Mouse (Mus musculus) liver, embryonic 14.5 days (tissue): ENCODE data around the gene Fancd2os. TPM values are rescaled to one million over a fixed set of nuclear protein-coding genes. Genes with fewer than 3 reads are reported as not detected.
A peak's percentile ranks its signal among the peaks of the same experiment; 100 is the strongest.

Experiments used
- ATAC-seq: fragments of 200-750 bp; cut with Nextera tagmentation; 2 replicates; pipeline ENCODE4 v1.8.0; 2017; ENCODE audit warnings: moderate number of reproducible peaks, mild to moderate bottlenecking, moderate library complexity; ENCODE audit not compliant: insufficient read depth
- DNase-seq, 3 experiments: peaks; one replicate each; pipeline ENCODE4 v3.0.0-alpha.2; 2012 to 2013; ENCODE audit warnings: low read depth in 3 of 3, low spot score in 3 of 3
- H3K27ac ChIP-seq: fragments of 300-500 bp; sonication (generic); 2 replicates; pipeline ENCODE4 v1.5.1; 2014; ENCODE audit warnings: moderate library complexity, mild to moderate bottlenecking, control low read depth, inconsistent platforms
- H3K27me3 ChIP-seq: fragments of 300-500 bp; sonication (generic); 2 replicates; pipeline ENCODE4 v1.6.1; 2014; ENCODE audit warnings: mild to moderate bottlenecking, low read length, moderate library complexity; ENCODE audit not compliant: control insufficient read depth, insufficient read depth
- H3K36me3 ChIP-seq: fragments of 300-500 bp; sonication (generic); replicated peaks from 2 replicates; pipeline ENCODE4 v1.6.1; 2014; ENCODE audit warnings: low read depth; ENCODE audit not compliant: control insufficient read depth, insufficient read depth
- H3K4me1 ChIP-seq, 2 experiments: fragments of 200-500 bp in 1 of 2; fragments of 300-500 bp in 1 of 2; sonication (generic) in 1 of 2; replicated peaks; 2 replicates each; pipeline ENCODE4 v1.6.1; 2012 to 2014; ENCODE audit warnings: antibody characterized with exemption in 1 of 2, inconsistent platforms in 1 of 2, low read length in 1 of 2; ENCODE audit not compliant: control insufficient read depth in 2 of 2, insufficient read depth in 2 of 2
- H3K4me2 ChIP-seq: fragments of 300-500 bp; sonication (generic); 2 replicates; pipeline ENCODE4 v1.6.1; 2014; ENCODE audit warnings: low read depth, mild to moderate bottlenecking, control low read depth, moderate library complexity
- H3K4me3 ChIP-seq, 2 experiments: fragments of 200-500 bp in 1 of 2; fragments of 300-500 bp in 1 of 2; sonication (generic) in 1 of 2; 2 replicates each; pipeline ENCODE4 v1.5.1; 2012 to 2014; ENCODE audit warnings: low read depth in 2 of 2, low read length in 2 of 2, mild to moderate bottlenecking in 2 of 2, control low read depth in 1 of 2, inconsistent platforms in 1 of 2, moderate library complexity in 1 of 2; ENCODE audit not compliant: insufficient read depth in 1 of 2
- H3K9ac ChIP-seq: fragments of 300-500 bp; sonication (generic); replicated peaks from 2 replicates; pipeline ENCODE4 v1.6.1; 2014; ENCODE audit warnings: mild to moderate bottlenecking, control low read depth, moderate library complexity
- H3K9me3 ChIP-seq: fragments of 300-500 bp; sonication (generic); 2 replicates; pipeline ENCODE4 v1.6.1; 2016; ENCODE audit warnings: low read length, mixed read lengths; ENCODE audit not compliant: control insufficient read depth
- CTCF ChIP-seq: IDR thresholded peaks from 2 replicates; pipeline ENCODE4 v1.5.1; 2016; ENCODE audit warnings: antibody characterized with exemption, low read depth, control low read depth
- EP300 ChIP-seq: IDR thresholded peaks from 2 replicates; pipeline ENCODE4 v1.6.1; 2016; ENCODE audit warnings: antibody characterized with exemption, low read depth
- WGBS: fragments of 180-500 bp; shearing (Covaris S2); extraction: QIAGEN DNeasy Blood & Tissue Kit; methylation state at CpG from one replicate; pipeline ENCODE4 v1.1.7; 2014; ENCODE audit not compliant: insufficient replicate concordance; 5-methylcytosine and 5-hydroxymethylcytosine counted together
- polyA plus RNA-seq, 2 experiments: library from polyadenylated mRNA; depleted of rRNA in 1 of 2; stranded (reverse) in 1 of 2; unstranded in 1 of 2; fragments of >200 nt; fragmentation: Nextera tagmentation in 1 of 2; extraction: Ambion mirVana in 1 of 2; gene quantifications; 2 replicates each; pipeline versions ENCODE4 v1.2.1 to v1.2.3; 2012 to 2014

The Fancd2os gene
- polyA plus RNA-seq, 2 experiments: 0.04 to 0.14 TPM

- Histone ChIP-seq H3K27me3 (no peaks in the 10 kb centered on the region), H3K4me2 (no peak overlapping the region), H3K27ac (no peak overlapping the region), H3K4me3 (no peak overlapping the region), H3K4me1 (peaks cover 6 to 15% of the 10 kb centered on the region in 2 experiments), H3K36me3 (no peaks in the 10 kb centered on the region; the same call in 1 of the 2 replicates), H3K9me3 (no peaks in the 10 kb centered on the region), H3K9ac (no peak overlapping the region)
- 64% methylated on average over 4 of the region's 4 CpGs for WGBS
- DNase-seq (no peak), ATAC-seq (no peak)
- TF ChIP-seq CTCF (no peak), EP300 (no peak)
Observed at GRCm38 (mm10) chr6:113643021-113643420, 42.5 kb upstream of the Fancd2os start.

GRCm38 (mm10) chr6:113642605-113643004 is 42.1 kb upstream of the Fancd2os start:
- TF ChIP-seq EP300: no peak
- no peak for TF ChIP-seq CTCF

GRCm38 (mm10) chr6:113639201-113639600 is 38.7 kb upstream of the Fancd2os start:
- TF ChIP-seq CTCF: no peak
- TF ChIP-seq EP300: no peak
- Histone ChIP-seq H3K9me3 (no peaks in the 10 kb centered on the region), H3K36me3 (no peaks in the 10 kb centered on the region), H3K27ac (peak overlapping the region; percentile 9), H3K4me1 (peaks cover 6 to 15% of the 10 kb centered on the region in 2 experiments), H3K9ac (peak overlapping the region; percentile 19; the same call in 1 of the 2 replicates), H3K4me3 (peak overlapping the region; percentile 26 to 62; a peak in 3 of 4 replicates), H3K27me3 (no peaks in the 10 kb centered on the region), H3K4me2 (peak overlapping the region; percentile 72)
- 66% methylated on average over 4 of the region's 4 CpGs for WGBS
- no peak for DNase-seq
- no peak for ATAC-seq

More at GRCm38 (mm10) chr6:113642605-113643004, 42.1 kb upstream of the Fancd2os start:
- H3K36me3 ChIP-seq: no peaks in the 10 kb centered on the region
- peaks cover 6 to 15% of the 10 kb centered on the region in 2 experiments for H3K4me1 ChIP-seq
- H3K4me2 ChIP-seq: no peak overlapping the region
- WGBS: 75% methylated on average over 8 of the region's 8 CpGs
- no peak for ATAC-seq
- no peak overlapping the region for H3K4me3 ChIP-seq
- no peak for DNase-seq
- H3K9me3 ChIP-seq: no peaks in the 10 kb centered on the region
- no peak overlapping the region for H3K9ac ChIP-seq
- H3K27me3 ChIP-seq: no peaks in the 10 kb centered on the region
- H3K27ac ChIP-seq: no peak overlapping the region

- peak; percentile 93 for ATAC-seq
- WGBS: 2% methylated on average over 37 of the region's 37 CpGs
Observed at GRCm38 (mm10) chr6:113638302-113639040, 38.0 kb upstream of the Fancd2os start, which contains the start of gene Irak2. Irak2 (plus strand) TSS chr6:113638467.

GRCm38 (mm10) chr6:113632863-113633262 is 32.3 kb upstream of the Fancd2os start:
- Histone ChIP-seq H3K4me1 (no peaks in the 10 kb centered on the region), H3K4me3 (no peak overlapping the region), H3K36me3 (peaks cover 9% of the 10 kb centered on the region), H3K4me2 (no peak overlapping the region), H3K9ac (no peak overlapping the region), H3K9me3 (no peaks in the 10 kb centered on the region), H3K27ac (no peak overlapping the region), H3K27me3 (no peaks in the 10 kb centered on the region)
- ATAC-seq: no peak
- TF ChIP-seq EP300: no peak
- TF ChIP-seq CTCF: no peak
- WGBS: 75% methylated on average over 4 of the region's 4 CpGs
- DNase-seq: no peak

More at GRCm38 (mm10) chr6:113638302-113639040, 38.0 kb upstream of the Fancd2os start, which contains the start of gene Irak2:
- no peaks in the 10 kb centered on the region for H3K36me3 ChIP-seq
- DNase-seq: peak; percentile 84 to 86 (median 85)
- peak within 1 kb of the TSS; percentile 58 for H3K9ac ChIP-seq
- H3K4me3 ChIP-seq: peak within 1 kb of the TSS; percentile 62 to 87
- H3K4me2 ChIP-seq: peak within 1 kb of the TSS; percentile 72
- H3K27ac ChIP-seq: peak within 1 kb of the TSS; percentile 57
- H3K9me3 ChIP-seq: no peaks in the 10 kb centered on the region
- peaks cover 6 to 15% of the 10 kb centered on the region in 2 experiments for H3K4me1 ChIP-seq
- H3K27me3 ChIP-seq: no peaks in the 10 kb centered on the region
- TF ChIP-seq CTCF (peak; percentile 100), EP300 (peak; percentile 36; the same call in 1 of the 2 replicates)
